Mouse (Mus musculus): Measurements from ENCODE around the gene Gm10799.
"Not testable (repeated sequence)": the region's sequence is repeated elsewhere in the genome, so short reads cannot be mapped to it uniquely, and the experiment has no call there.

The Gm10799 gene

GRCm38 (mm10) chr2:104065526-104065925 is 2.8 kb downstream of the Gm10799 start, which contains the start of gene Gm10912:
Gm10912 (plus strand) TSS chr2:104065826.
- not testable (repeated sequence) for DNase-seq (ENCODE audit: low spot score)

GRCm38 (mm10) chr2:104064152-104064551 is 4.2 kb downstream of the Gm10799 start:
- no peak for DNase-seq (ENCODE audit: low spot score)

GRCm38 (mm10) chr2:104062665-104063064 is 5.7 kb downstream of the Gm10799 start:
- DNase-seq (ENCODE audit: low spot score) = no peak

- DNase-seq (ENCODE audit: low spot score) = no peak
These were observed 7.4 kb downstream of the Gm10799 start for GRCm38 (mm10) chr2:104060996-104061395.

- no peak for DNase-seq (ENCODE audit: low spot score)
These were observed 8.6 kb downstream of the Gm10799 start for GRCm38 (mm10) chr2:104059786-104060185.

- DNase-seq (ENCODE audit: low spot score) = no peak
These were observed 9.4 kb downstream of the Gm10799 start for GRCm38 (mm10) chr2:104058954-104059353.

- no peak for DNase-seq (ENCODE audit: low spot score)
These were observed 10.0 kb downstream of the Gm10799 start for GRCm38 (mm10) chr2:104058381-104058780.

GRCm38 (mm10) chr2:104044479-104045080 is 23.8 kb downstream of the Gm10799 start:
- no peak for DNase-seq (ENCODE audit: low spot score)

- DNase-seq (ENCODE audit: low spot score) = no peak
These were observed 24.5 kb downstream of the Gm10799 start for GRCm38 (mm10) chr2:104043624-104044478.

- no peak for DNase-seq (ENCODE audit: low spot score)
These were observed 25.6 kb downstream of the Gm10799 start for GRCm38 (mm10) chr2:104042766-104043165.

GRCm38 (mm10) chr2:104041632-104042031 is 26.7 kb downstream of the Gm10799 start:
- DNase-seq (ENCODE audit: low spot score) = no peak

- DNase-seq (ENCODE audit: low spot score) = no peak
These were observed 30.1 kb downstream of the Gm10799 start for GRCm38 (mm10) chr2:104038236-104038635.

GRCm38 (mm10) chr2:104036316-104036715 is 32.0 kb downstream of the Gm10799 start:
- no peak for DNase-seq (ENCODE audit: low spot score)

GRCm38 (mm10) chr2:104035595-104035994 is 32.8 kb downstream of the Gm10799 start:
- DNase-seq (ENCODE audit: low spot score) = no peak

GRCm38 (mm10) chr2:104034832-104035472 is 33.4 kb downstream of the Gm10799 start:
- peak; percentile 49 for DNase-seq (ENCODE audit: low spot score)

- DNase-seq (ENCODE audit: low spot score) = no peak
These were observed 36.3 kb downstream of the Gm10799 start for GRCm38 (mm10) chr2:104032056-104032455.

- no peak for DNase-seq (ENCODE audit: low spot score)
These were observed 38.0 kb downstream of the Gm10799 start for GRCm38 (mm10) chr2:104030381-104030780.

GRCm38 (mm10) chr2:104029074-104029473 is 39.3 kb downstream of the Gm10799 start:
- DNase-seq (ENCODE audit: low spot score) = no peak

- DNase-seq (ENCODE audit: low spot score) = no peak
These were observed 40.1 kb downstream of the Gm10799 start, which contains the start of gene 4931422A03Rik for GRCm38 (mm10) chr2:104028139-104028723. 4931422A03Rik (minus strand) TSS chr2:104028361.

- peak; percentile 66 for DNase-seq (ENCODE audit: low spot score)
These were observed 40.8 kb downstream of the Gm10799 start, which contains the start of gene Fbxo3 for GRCm38 (mm10) chr2:104027458-104028138. Fbxo3 (plus strand) TSS chr2:104027721.

GRCm38 (mm10) chr2:104024656-104025055 is 43.7 kb downstream of the Gm10799 start:
- DNase-seq (ENCODE audit: low spot score) = no peak

- DNase-seq (ENCODE audit: low spot score) = no peak
These were observed 45.3 kb downstream of the Gm10799 start for GRCm38 (mm10) chr2:104023096-104023495.
